Mouse (Mus musculus) stomach, postnatal 0 days (tissue): ENCODE measurements around the gene Rap1gap. TPM values are rescaled to one million over a fixed set of nuclear protein-coding genes. Genes with fewer than 3 reads are reported as not detected.

ENCODE experiments used
- ATAC-seq: fragments of 200-750 bp; cut with Nextera tagmentation; 2 replicates; pipeline ENCODE4 v1.8.0; 2017; ENCODE audit not compliant: low FRiP score, low TSS enrichment
- DNase-seq: peaks from one replicate; pipeline ENCODE4 v3.0.0-alpha.2; 2016; ENCODE audit warnings: low spot score
- H3K27ac ChIP-seq: fragments of 300-500 bp; sonication (generic); replicated peaks from 2 replicates; pipeline ENCODE4 v1.5.1; 2014; ENCODE audit warnings: mild to moderate bottlenecking, control low read depth
- H3K27me3 ChIP-seq: fragments of 300-500 bp; sonication (generic); 2 replicates; pipeline ENCODE4 v1.6.1; 2014; ENCODE audit warnings: low read length; ENCODE audit not compliant: control insufficient read depth, insufficient read depth
- H3K36me3 ChIP-seq: fragments of 300-500 bp; sonication (generic); 2 replicates; pipeline ENCODE4 v1.6.1; 2014; ENCODE audit warnings: low read length, mixed read lengths; ENCODE audit not compliant: control insufficient read depth, insufficient read depth
- H3K4me1 ChIP-seq: fragments of 300-500 bp; sonication (generic); replicated peaks from 2 replicates; pipeline ENCODE4 v1.6.1; 2014; ENCODE audit warnings: antibody characterized with exemption; ENCODE audit not compliant: control insufficient read depth, insufficient read depth
- H3K4me2 ChIP-seq: fragments of 300-500 bp; sonication (generic); replicated peaks from 2 replicates; pipeline ENCODE4 v1.6.1; 2014; ENCODE audit warnings: low read depth, mild to moderate bottlenecking, control low read depth, moderate library complexity
- H3K4me3 ChIP-seq: fragments of 300-500 bp; sonication (generic); 2 replicates; pipeline ENCODE4 v1.5.1; 2014; ENCODE audit warnings: low read depth, low read length, control low read depth
- H3K9ac ChIP-seq: fragments of 300-500 bp; sonication (generic); 2 replicates; pipeline ENCODE4 v1.6.1; 2014; ENCODE audit warnings: mild to moderate bottlenecking, low read length, control low read depth, mixed read lengths
- H3K9me3 ChIP-seq: fragments of 300-500 bp; sonication (generic); 2 replicates; pipeline ENCODE4 v1.6.1; 2016; ENCODE audit warnings: low read length; ENCODE audit not compliant: control insufficient read depth
- CTCF ChIP-seq: IDR thresholded peaks from 2 replicates; pipeline ENCODE4 v1.5.1; 2016; ENCODE audit warnings: antibody characterized with exemption, low read depth, mild to moderate bottlenecking, moderate library complexity
- EP300 ChIP-seq: optimal IDR thresholded peaks from 2 replicates; pipeline ENCODE3; 2016; ENCODE audit warnings: antibody characterized with exemption
- WGBS: fragments of 180-500 bp; shearing (Covaris S2); extraction: QIAGEN DNeasy Blood & Tissue Kit; methylation state at CpG from one replicate; pipeline ENCODE4 v1.1.7; 2014; 5-methylcytosine and 5-hydroxymethylcytosine counted together
- polyA plus RNA-seq: library from polyadenylated mRNA; unstranded; fragments of >200 nt; fragmentation: Nextera tagmentation; extraction: Ambion mirVana; gene quantifications from 2 replicates; pipeline ENCODE4 v1.2.1, GENCODE M21; 2015

The Rap1gap gene
- polyA plus RNA-seq, 1 experiment from 2014 or later, result 70.1 TPM

- H3K27me3 ChIP-seq, result no peaks in the 10 kb centered on the region
- 53% methylated on average over 2 of the region's 2 CpGs for WGBS
These were observed 108.9 kb downstream of the Rap1gap start for GRCm38 (mm10) chr4:137773369-137773899.

DNA sequence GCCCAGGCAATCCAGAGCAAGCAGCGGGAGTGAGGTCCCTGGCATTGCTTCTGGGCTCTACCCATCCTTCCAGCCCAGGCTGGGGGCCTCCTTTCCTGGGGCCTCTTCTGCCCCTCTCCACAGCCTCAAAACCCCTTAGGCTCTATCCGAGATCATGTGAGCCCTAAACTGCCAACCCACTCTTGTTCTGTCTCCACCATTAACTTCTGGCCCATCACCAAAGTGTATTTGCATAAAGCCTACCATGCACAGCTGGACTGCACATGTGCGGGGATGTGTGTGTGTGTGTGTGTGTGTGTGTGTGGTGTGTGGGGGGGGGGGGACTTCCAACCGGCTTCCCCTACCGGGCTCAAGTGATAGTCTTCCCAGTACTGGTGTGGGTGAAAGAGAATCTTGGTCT, 109.5 kb downstream of the Rap1gap start:
- Histone ChIP-seq H3K4me2 (no peak overlapping the region), H3K9ac (no peak overlapping the region), H3K4me1 (no peaks in the 10 kb centered on the region), H3K36me3 (no peaks in the 10 kb centered on the region), H3K9me3 (no peaks in the 10 kb centered on the region), H3K27ac (no peak overlapping the region), H3K4me3 (no peak overlapping the region), H3K27me3 (no peaks in the 10 kb centered on the region)
- ATAC-seq (no peak), DNase-seq (no peak)
- TF ChIP-seq EP300, result no peak
- no peak for TF ChIP-seq CTCF
- 52% methylated on average over 5 of the region's 5 CpGs for WGBS

More at GRCm38 (mm10) chr4:137773369-137773899, 108.9 kb downstream of the Rap1gap start:
- H3K9ac ChIP-seq, result no peak overlapping the region
- no peak for DNase-seq
- H3K4me3 ChIP-seq, result no peak overlapping the region
- H3K9me3 ChIP-seq, result no peaks in the 10 kb centered on the region
- H3K36me3 ChIP-seq, result no peaks in the 10 kb centered on the region
- no peak overlapping the region for H3K4me2 ChIP-seq
- H3K4me1 ChIP-seq, result no peaks in the 10 kb centered on the region
- ATAC-seq, result no peak
- TF ChIP-seq EP300 (no peak), CTCF (no peak)
- H3K27ac ChIP-seq, result no peak overlapping the region

DNA sequence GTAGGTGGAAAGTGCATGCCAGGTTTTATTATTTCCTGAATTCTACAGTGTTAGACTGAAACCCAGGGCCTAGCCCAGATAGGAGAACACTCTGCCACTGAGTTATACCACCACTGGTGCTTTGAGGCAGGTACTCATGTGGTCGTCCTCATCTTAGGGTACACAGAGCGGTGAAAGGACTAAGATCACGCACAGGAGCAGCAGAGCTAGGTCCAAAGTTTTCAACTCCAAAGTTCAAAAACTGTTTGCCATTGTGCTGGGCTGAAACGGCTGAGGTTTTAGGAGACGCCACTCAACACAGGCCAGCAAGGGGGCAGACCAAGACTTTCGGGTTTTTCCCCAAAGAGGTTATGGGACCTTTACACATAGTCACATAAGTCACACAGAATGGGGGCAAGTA, 110.0 kb downstream of the Rap1gap start:
- Histone ChIP-seq H3K9ac (no peak overlapping the region), H3K4me2 (no peak overlapping the region), H3K9me3 (no peaks in the 10 kb centered on the region), H3K4me3 (no peak overlapping the region), H3K27me3 (no peaks in the 10 kb centered on the region), H3K4me1 (no peaks in the 10 kb centered on the region), H3K36me3 (no peaks in the 10 kb centered on the region), H3K27ac (no peak overlapping the region)
- 81% methylated on average over 6 of the region's 6 CpGs for WGBS
- no peak for DNase-seq
- no peak for ATAC-seq
- TF ChIP-seq CTCF, result no peak
- no peak for TF ChIP-seq EP300

GRCm38 (mm10) chr4:137777866-137778265, 113.3 kb downstream of the Rap1gap start:
- no peak overlapping the region for H3K9ac ChIP-seq
- H3K36me3 ChIP-seq, result no peaks in the 10 kb centered on the region
- H3K27me3 ChIP-seq, result no peaks in the 10 kb centered on the region
- no peak for ATAC-seq
- H3K4me3 ChIP-seq, result no peak overlapping the region
- DNase-seq, result no peak
- 81% methylated on average over 4 of the region's 4 CpGs for WGBS
- TF ChIP-seq CTCF (no peak), EP300 (no peak)
- no peak overlapping the region for H3K27ac ChIP-seq
- H3K9me3 ChIP-seq, result no peaks in the 10 kb centered on the region
- H3K4me2 ChIP-seq, result no peak overlapping the region
- H3K4me1 ChIP-seq, result no peaks in the 10 kb centered on the region

DNA sequence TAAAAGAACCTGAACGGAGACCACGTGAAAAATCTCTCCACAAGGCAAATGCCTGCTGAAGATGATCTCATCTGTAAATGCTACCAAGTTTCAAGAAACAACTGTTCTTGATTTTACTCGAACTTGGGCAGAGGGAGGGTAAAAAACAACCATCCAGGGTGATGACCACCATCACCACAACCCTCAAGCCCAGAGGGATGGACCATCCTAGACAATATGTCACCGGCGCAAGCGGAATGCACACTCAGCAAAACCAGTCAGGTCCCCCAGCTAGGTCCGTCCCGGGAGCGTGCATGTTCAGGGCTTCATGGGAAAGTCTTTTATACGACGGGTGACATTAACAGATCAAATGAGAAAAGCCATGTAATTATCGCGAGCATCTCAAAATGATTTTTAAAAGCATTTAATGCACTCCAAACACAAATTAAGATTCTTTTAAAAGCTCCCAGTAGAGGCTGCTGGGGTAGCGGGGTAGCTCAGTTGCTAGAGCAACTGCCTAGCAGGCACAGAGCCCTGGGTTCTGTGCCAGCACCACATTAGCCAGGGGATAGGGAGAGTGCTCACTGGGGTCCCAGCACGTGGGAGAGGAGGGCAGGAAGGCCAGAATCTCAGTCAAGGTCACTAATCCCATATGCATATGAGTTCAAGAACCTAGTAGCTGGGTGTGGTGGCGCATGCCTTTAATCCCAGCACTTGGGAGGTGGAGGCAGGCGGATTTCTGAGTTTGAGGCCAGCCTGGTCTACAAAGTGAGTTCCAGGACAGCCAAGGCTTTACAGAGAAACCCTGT, 114.1 kb downstream of the Rap1gap start:
- Histone ChIP-seq H3K9ac (no peak overlapping the region), H3K4me1 (no peaks in the 10 kb centered on the region), H3K36me3 (no peaks in the 10 kb centered on the region), H3K27ac (no peak overlapping the region), H3K4me2 (no peak overlapping the region), H3K4me3 (no peak overlapping the region), H3K27me3 (no peaks in the 10 kb centered on the region), H3K9me3 (no peaks in the 10 kb centered on the region)
- ATAC-seq (no peak), DNase-seq (no peak)
- 81% methylated on average over 17 of the region's 17 CpGs for WGBS
- no peak for TF ChIP-seq EP300
- TF ChIP-seq CTCF, result no peak

Other genes starting within 250 kb of the Rap1gap start
- gene Cela3b, start 234.2 kb upstream of the Rap1gap start, polyA plus RNA-seq, result 4.1 and 4.8 TPM in 2 replicates
- not detected in 2 replicates for gene 1700013G24Rik, start 211.4 kb upstream of the Rap1gap start, polyA plus RNA-seq
- 16.0 and 18.8 TPM in 2 replicates for gene Hspg2, start 196.0 kb upstream of the Rap1gap start, polyA plus RNA-seq
- gene Ldlrad2, start 90.2 kb upstream of the Rap1gap start, polyA plus RNA-seq, result not detected in 2 replicates
- 30.0 and 35.4 TPM in 2 replicates for gene Usp48, start 71.0 kb upstream of the Rap1gap start, polyA plus RNA-seq
- 2.0 and 2.5 TPM in 2 replicates for gene Alpl, start 131.7 kb downstream of the Rap1gap start, polyA plus RNA-seq
- gene Ece1, start 197.5 kb downstream of the Rap1gap start, polyA plus RNA-seq, result 22.9 and 29.8 TPM in 2 replicates